Comparison of ENCODE assay signal across 16 mouse cellular contexts in genomic region chr11:63573271-63573670, GRCm38 (mm10).
"Had no signal": no experiment of that assay in that cellular context is flagged by ENCODE, and none has a peak within 500 bp of the region (broad histone marks: within the 10 kb centered on the region; RNA-seq: fewer than 3 reads in every experiment).

No protein-coding gene starts in this region.

- ATAC-seq: liver, postnatal 0 days had no signal

- H3K4me1 ChIP-seq: limb, embryonic 13.5 days had no signal

- H3K9me3 ChIP-seq: kidney, embryonic 15.5 days; limb, embryonic 10.5 days; limb, embryonic 13.5 days had no signal

- H3K36me3 ChIP-seq: kidney, embryonic 15.5 days; limb, embryonic 10.5 days; limb, embryonic 13.5 days had no signal

- H3K9ac ChIP-seq: kidney, embryonic 15.5 days; limb, embryonic 13.5 days; liver, embryonic 14.5 days; liver, postnatal 0 days; lung, embryonic 14.5 days had no signal

- H3K27me3 ChIP-seq: limb, embryonic 13.5 days had no signal

- H3K27ac ChIP-seq: kidney, embryonic 15.5 days; limb, embryonic 10.5 days; limb, embryonic 13.5 days; liver, embryonic 14.5 days had no signal

- H3K4me2 ChIP-seq: kidney, embryonic 15.5 days; limb, embryonic 13.5 days; lung, embryonic 14.5 days; midbrain, embryonic 11.5 days had no signal

- DNase-seq: kidney, adult 11 months; kidney, adult 8-10 months; kidney, postnatal 10 days; kidney, postnatal 36 days; liver; liver, postnatal 0 days; lung, embryonic 14.5 days; lung, postnatal 10 days; lung, postnatal 36 days; midbrain, embryonic 14.5 days; thymus, postnatal 25 days had no signal

- H3K4me3 ChIP-seq: kidney, embryonic 15.5 days; limb, embryonic 10.5 days; limb, embryonic 13.5 days had no signal
